Mouse (Mus musculus): Measurements from ENCODE around the gene Actrt2. TPM values are rescaled to one million over a fixed set of nuclear protein-coding genes. Genes with fewer than 3 reads are reported as not detected.

Gene Actrt2
- polyA plus RNA-seq, 1 experiment: 0.06 TPM

DNA sequence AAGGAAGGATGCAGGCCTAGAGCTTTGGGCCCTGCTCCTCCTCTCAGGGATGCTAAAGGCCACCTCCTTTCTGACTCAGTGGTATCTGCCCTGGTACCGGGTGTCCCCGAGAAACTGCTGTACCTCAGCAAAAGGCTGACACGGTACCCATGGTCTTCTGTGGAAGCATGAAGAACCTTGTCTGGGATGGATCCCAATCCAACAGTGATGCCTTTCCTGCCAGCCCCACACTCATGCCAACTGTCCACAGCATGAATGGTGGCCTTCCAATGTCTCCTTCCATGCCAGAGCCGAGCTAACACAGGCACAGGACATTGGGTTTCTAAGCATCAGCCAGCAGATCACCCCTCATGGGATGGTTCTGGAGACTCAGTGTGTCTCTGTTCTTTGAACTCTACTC, 45.1 kb downstream of the Actrt2 start:
- no peaks in the 10 kb centered on the region for H3K36me3 ChIP-seq (ENCODE audit: control insufficient read depth, insufficient read depth, low read length)
- DNase-seq: no peak
- 92% methylated on average over 4 of the region's 4 CpGs for WGBS
- H3K4me3 ChIP-seq (ENCODE audit: insufficient read depth, low read depth, low read length): no peak overlapping the region
- TF ChIP-seq POLR2A (IDR thresholded peaks at IDR 0.05; ENCODE audit: low read depth, low read length) (no peak), CTCF (conservative IDR thresholded peaks at IDR 0.05; ENCODE audit: insufficient read depth, insufficient read length, low read depth, low read length) (no peak)
- H3K4me1 ChIP-seq (ENCODE audit: control insufficient read depth, insufficient read depth, low read length): no peaks in the 10 kb centered on the region; the same call in 1 of the 2 replicates
- no peaks in the 10 kb centered on the region for H3K27me3 ChIP-seq (replicated peaks; ENCODE audit: control insufficient read depth, insufficient read depth, low read length)
- H3K27ac ChIP-seq (ENCODE audit: insufficient read depth, low read depth, low read length): no peak overlapping the region

Other genes with a start within 250 kb of the Actrt2 start
- gene Prdm16, start 31.0 kb downstream of the Actrt2 start, polyA plus RNA-seq (2012; rRNA removed): 7.1 and 8.5 TPM in 2 replicates
- gene Ttc34, start 169.6 kb upstream of the Actrt2 start, polyA plus RNA-seq (2012; rRNA removed): 0.05 TPM in 1 of 2 replicates, not detected in the other
- 0.03 and 0.19 TPM in 2 replicates for gene Mmel1, start 201.7 kb upstream of the Actrt2 start, polyA plus RNA-seq (2012; rRNA removed)
- gene Fam213b, start 231.3 kb upstream of the Actrt2 start, polyA plus RNA-seq (2012; rRNA removed): 74.0 and 92.4 TPM in 2 replicates

Data from kidney, adult 2 months (tissue).